Mouse (Mus musculus): ENCODE results near the gene Cdk2ap2. TPM values are rescaled to one million over a fixed set of nuclear protein-coding genes. Genes with fewer than 3 reads are reported as not detected.

The Cdk2ap2 gene
- total RNA-seq, 1 experiment: 39.6 TPM

DNA sequence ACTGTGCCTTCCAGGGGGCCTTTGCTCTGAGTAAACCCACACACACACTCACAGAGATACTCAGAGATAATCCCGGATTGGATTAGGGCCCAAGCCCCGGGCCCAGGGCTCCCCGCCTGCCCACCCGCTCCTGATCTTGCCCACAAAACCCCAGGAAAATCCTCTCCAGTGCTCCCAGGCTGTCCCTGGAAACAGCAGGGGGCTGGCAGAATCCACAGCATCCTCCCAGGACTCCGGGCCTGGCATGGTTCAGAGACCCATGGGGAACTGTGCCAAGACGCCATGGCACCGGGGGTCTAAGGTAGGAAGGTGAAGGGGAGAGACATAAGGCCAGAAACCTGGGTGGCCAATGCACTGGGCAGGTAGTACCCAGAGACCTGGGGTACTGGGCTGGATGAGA, 13.7 kb upstream of the Cdk2ap2 start:
- H3K4me3 ChIP-seq (ENCODE audit: insufficient read depth in 1 of 2, low read depth in 1 of 2, low read length in 2 of 2, poor library complexity in 1 of 2, severe bottlenecking in 1 of 2): peak overlapping the region in 1 of 2 experiments; percentile 38; a peak in 1 of 4 replicates
- TF ChIP-seq CHD2 (IDR thresholded peaks at IDR 0.05; ENCODE audit: low read depth, low read length) (no peak), MAFK (IDR thresholded peaks at IDR 0.05; ENCODE audit: insufficient read depth, low read depth, low read length) (no peak), HCFC1 (IDR thresholded peaks at IDR 0.05; ENCODE audit: borderline replicate concordance, insufficient read depth, low read length) (no peak), ZNF384 (IDR thresholded peaks at IDR 0.05; ENCODE audit: low read depth, low read length) (no peak), ZC3H11A (IDR thresholded peaks at IDR 0.05; ENCODE audit: borderline replicate concordance, low read depth, low read length) (no peak)
- in situ Hi-C loops (cut with MboI; ENCODE audit: low sequenced_read_pairs in 2 of 2, unreplicated experiment in 2 of 2): no loop called here
- no peak overlapping the region for H3K9ac ChIP-seq (ENCODE audit: insufficient read depth, low read depth, low read length, poor library complexity, severe bottlenecking)
- DNase-seq (ENCODE audit: low read depth, low spot score): no peak
- H3K9me3 ChIP-seq (ENCODE audit: control insufficient read depth, insufficient read depth, low read depth, low read length): no peaks in the 10 kb centered on the region
- peaks cover 0 to 10% of the 10 kb centered on the region in 2 experiments; a peak in 1 of 4 replicates for H3K4me1 ChIP-seq (ENCODE audit: control insufficient read depth in 2 of 2, insufficient read depth in 2 of 2, low read length in 2 of 2, poor library complexity in 1 of 2)
- H3K36me3 ChIP-seq (ENCODE audit: control insufficient read depth, insufficient read depth, low read length, poor library complexity, severe bottlenecking): no peaks in the 10 kb centered on the region
- H3K27ac ChIP-seq (ENCODE audit: insufficient read depth, low read depth, low read length, poor library complexity, severe bottlenecking): no peak overlapping the region

DNA sequence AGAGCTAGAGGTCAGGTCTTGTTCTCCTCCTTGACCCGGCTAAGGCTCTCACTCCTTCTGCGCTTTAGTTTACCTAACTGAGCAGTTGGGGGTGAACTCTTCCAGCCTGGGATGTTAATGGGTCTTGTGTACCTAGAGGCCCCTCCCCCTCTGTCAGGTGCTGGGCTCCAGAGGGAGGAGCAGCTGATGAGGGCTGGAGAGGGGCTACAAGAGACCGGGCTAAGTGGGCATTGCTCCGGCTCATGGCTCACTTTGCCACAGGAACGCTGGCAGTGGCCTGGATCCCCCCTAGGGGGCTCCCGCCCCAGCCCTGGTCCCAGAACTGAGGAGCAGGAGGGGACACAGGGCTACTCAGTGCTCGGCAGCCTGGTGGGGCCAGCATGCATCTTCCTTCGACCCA, 13.2 kb upstream of the Cdk2ap2 start:
- Histone ChIP-seq H3K36me3 (ENCODE audit: control insufficient read depth, insufficient read depth, low read length, poor library complexity, severe bottlenecking) (no peaks in the 10 kb centered on the region), H3K4me1 (ENCODE audit: control insufficient read depth in 2 of 2, insufficient read depth in 2 of 2, low read length in 2 of 2, poor library complexity in 1 of 2) (peaks cover 0 to 10% of the 10 kb centered on the region in 2 experiments; a peak in 1 of 4 replicates), H3K9ac (ENCODE audit: insufficient read depth, low read depth, low read length, poor library complexity, severe bottlenecking) (no peak overlapping the region), H3K9me3 (ENCODE audit: control insufficient read depth, insufficient read depth, low read depth, low read length) (no peaks in the 10 kb centered on the region), H3K27ac (ENCODE audit: insufficient read depth, low read depth, low read length, poor library complexity, severe bottlenecking) (no peak overlapping the region), H3K4me3 (ENCODE audit: insufficient read depth in 1 of 2, low read depth in 1 of 2, low read length in 2 of 2, poor library complexity in 1 of 2, severe bottlenecking in 1 of 2) (peak overlapping the region in 1 of 2 experiments; percentile 2; a peak in 1 of 4 replicates)
- DNase-seq (ENCODE audit: low read depth, low spot score): no peak
- in situ Hi-C loops (cut with MboI; ENCODE audit: low sequenced_read_pairs in 2 of 2, unreplicated experiment in 2 of 2): no loop called here
- TF ChIP-seq MAFK (IDR thresholded peaks at IDR 0.05; ENCODE audit: insufficient read depth, low read depth, low read length): no peak
- TF ChIP-seq ZC3H11A (IDR thresholded peaks at IDR 0.05; ENCODE audit: borderline replicate concordance, low read depth, low read length): no peak
- TF ChIP-seq ZNF384 (IDR thresholded peaks at IDR 0.05; ENCODE audit: low read depth, low read length): no peak
- no peak for TF ChIP-seq CHD2 (IDR thresholded peaks at IDR 0.05; ENCODE audit: low read depth, low read length)

DNA sequence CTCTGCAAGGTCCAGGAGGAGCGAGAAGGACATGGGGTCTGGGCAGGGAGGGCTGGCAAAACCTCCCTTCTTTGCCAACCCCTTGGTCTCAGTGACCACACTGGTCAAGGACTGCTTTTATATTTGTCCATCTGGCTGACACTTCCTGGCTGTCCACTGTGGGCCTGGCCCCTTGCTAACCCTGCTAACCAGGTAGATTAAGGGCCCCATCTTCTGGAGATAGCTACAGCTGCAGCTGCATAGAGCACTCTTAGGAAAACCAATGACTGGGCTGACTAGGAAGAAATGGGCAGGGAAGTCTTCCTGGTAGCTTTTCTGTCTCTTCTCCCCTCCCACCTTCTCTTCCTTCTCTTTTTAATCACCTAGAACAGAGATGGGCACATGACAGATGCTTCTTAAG, 12.0 kb upstream of the Cdk2ap2 start:
- H3K36me3 ChIP-seq (ENCODE audit: control insufficient read depth, insufficient read depth, low read length, poor library complexity, severe bottlenecking): no peaks in the 10 kb centered on the region
- no peak for DNase-seq (ENCODE audit: low read depth, low spot score)
- H3K9me3 ChIP-seq (ENCODE audit: control insufficient read depth, insufficient read depth, low read depth, low read length): no peaks in the 10 kb centered on the region
- H3K27ac ChIP-seq (ENCODE audit: insufficient read depth, low read depth, low read length, poor library complexity, severe bottlenecking): no peak overlapping the region
- TF ChIP-seq CHD2 (IDR thresholded peaks at IDR 0.05; ENCODE audit: low read depth, low read length): no peak
- TF ChIP-seq HCFC1 (IDR thresholded peaks at IDR 0.05; ENCODE audit: borderline replicate concordance, insufficient read depth, low read length): no peak
- TF ChIP-seq ZNF384 (IDR thresholded peaks at IDR 0.05; ENCODE audit: low read depth, low read length): no peak
- in situ Hi-C loops (cut with MboI; ENCODE audit: low sequenced_read_pairs in 2 of 2, unreplicated experiment in 2 of 2): no loop called here
- H3K9ac ChIP-seq (ENCODE audit: insufficient read depth, low read depth, low read length, poor library complexity, severe bottlenecking): no peak overlapping the region
- no peak overlapping the region for H3K4me3 ChIP-seq (ENCODE audit: insufficient read depth in 1 of 2, low read depth in 1 of 2, low read length in 2 of 2, poor library complexity in 1 of 2, severe bottlenecking in 1 of 2)
- H3K4me1 ChIP-seq (ENCODE audit: control insufficient read depth in 2 of 2, insufficient read depth in 2 of 2, low read length in 2 of 2, poor library complexity in 1 of 2): peaks cover 0 to 10% of the 10 kb centered on the region in 2 experiments; a peak in 1 of 4 replicates

DNA sequence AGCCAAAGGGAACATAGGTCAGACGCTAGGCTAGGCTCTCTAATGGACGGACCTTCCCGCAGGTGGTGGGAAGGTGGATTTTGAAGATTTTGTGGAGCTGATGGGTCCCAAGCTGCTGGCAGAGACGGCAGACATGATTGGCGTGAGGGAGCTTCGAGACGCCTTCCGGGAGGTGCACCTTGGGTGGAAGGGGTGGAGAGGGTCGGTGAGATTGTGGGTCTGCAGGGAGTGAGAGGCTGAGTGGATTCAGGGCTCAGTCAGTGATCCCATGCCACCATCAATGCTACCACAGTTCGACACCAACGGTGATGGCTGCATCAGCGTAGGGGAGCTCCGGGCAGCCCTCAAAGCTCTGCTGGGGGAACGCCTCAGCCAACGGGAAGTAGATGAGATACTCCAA, 10.8 kb upstream of the Cdk2ap2 start:
- Histone ChIP-seq H3K4me3 (ENCODE audit: insufficient read depth in 1 of 2, low read depth in 1 of 2, low read length in 2 of 2, poor library complexity in 1 of 2, severe bottlenecking in 1 of 2) (no peak overlapping the region), H3K9me3 (ENCODE audit: control insufficient read depth, insufficient read depth, low read depth, low read length) (no peaks in the 10 kb centered on the region), H3K36me3 (ENCODE audit: control insufficient read depth, insufficient read depth, low read length, poor library complexity, severe bottlenecking) (no peaks in the 10 kb centered on the region), H3K9ac (ENCODE audit: insufficient read depth, low read depth, low read length, poor library complexity, severe bottlenecking) (no peak overlapping the region), H3K4me1 (ENCODE audit: control insufficient read depth in 2 of 2, insufficient read depth in 2 of 2, low read length in 2 of 2, poor library complexity in 1 of 2) (peaks cover 0 to 10% of the 10 kb centered on the region in 2 experiments; a peak in 1 of 4 replicates), H3K27ac (ENCODE audit: insufficient read depth, low read depth, low read length, poor library complexity, severe bottlenecking) (no peak overlapping the region)
- no peak for DNase-seq (ENCODE audit: low read depth, low spot score)
- in situ Hi-C loops (cut with MboI; ENCODE audit: low sequenced_read_pairs in 2 of 2, unreplicated experiment in 2 of 2): no loop called here
- TF ChIP-seq HCFC1 (IDR thresholded peaks at IDR 0.05; ENCODE audit: borderline replicate concordance, insufficient read depth, low read length): no peak
- TF ChIP-seq ZC3H11A (IDR thresholded peaks at IDR 0.05; ENCODE audit: borderline replicate concordance, low read depth, low read length): no peak
- TF ChIP-seq MAFK (IDR thresholded peaks at IDR 0.05; ENCODE audit: insufficient read depth, low read depth, low read length): no peak
- no peak for TF ChIP-seq ZNF384 (IDR thresholded peaks at IDR 0.05; ENCODE audit: low read depth, low read length)
- no peak for TF ChIP-seq CHD2 (IDR thresholded peaks at IDR 0.05; ENCODE audit: low read depth, low read length)

DNA sequence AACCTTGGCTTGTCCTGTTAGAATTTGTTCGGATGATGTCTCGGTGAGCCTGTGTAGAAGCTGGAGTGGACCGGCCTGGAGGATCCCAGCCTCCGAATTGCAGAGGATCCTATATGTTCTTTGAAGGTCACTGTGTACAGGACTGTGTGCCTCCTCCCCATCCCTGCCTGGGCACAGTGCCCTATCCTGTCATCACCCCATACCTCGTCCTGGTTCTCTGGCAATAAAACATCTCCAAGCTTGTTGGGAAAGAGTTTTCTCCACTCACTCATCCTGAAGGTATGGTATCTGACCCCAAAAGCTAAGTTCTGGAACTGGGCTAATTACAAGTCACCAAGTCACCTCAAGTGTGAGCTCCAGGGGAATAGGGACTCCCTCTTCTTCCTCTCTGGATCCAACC, 9.9 kb upstream of the Cdk2ap2 start:
- H3K27ac ChIP-seq (ENCODE audit: insufficient read depth, low read depth, low read length, poor library complexity, severe bottlenecking): no peak overlapping the region
- peaks cover 0 to 10% of the 10 kb centered on the region in 2 experiments; a peak in 1 of 4 replicates for H3K4me1 ChIP-seq (ENCODE audit: control insufficient read depth in 2 of 2, insufficient read depth in 2 of 2, low read length in 2 of 2, poor library complexity in 1 of 2)
- TF ChIP-seq ZNF384 (IDR thresholded peaks at IDR 0.05; ENCODE audit: low read depth, low read length): no peak
- no peak for TF ChIP-seq HCFC1 (IDR thresholded peaks at IDR 0.05; ENCODE audit: borderline replicate concordance, insufficient read depth, low read length)
- no peak for TF ChIP-seq ZC3H11A (IDR thresholded peaks at IDR 0.05; ENCODE audit: borderline replicate concordance, low read depth, low read length)
- TF ChIP-seq CHD2 (IDR thresholded peaks at IDR 0.05; ENCODE audit: low read depth, low read length): no peak
- no peak for TF ChIP-seq MAFK (IDR thresholded peaks at IDR 0.05; ENCODE audit: insufficient read depth, low read depth, low read length)
- H3K9me3 ChIP-seq (ENCODE audit: control insufficient read depth, insufficient read depth, low read depth, low read length): no peaks in the 10 kb centered on the region
- no peaks in the 10 kb centered on the region for H3K36me3 ChIP-seq (ENCODE audit: control insufficient read depth, insufficient read depth, low read length, poor library complexity, severe bottlenecking)
- H3K9ac ChIP-seq (ENCODE audit: insufficient read depth, low read depth, low read length, poor library complexity, severe bottlenecking): no peak overlapping the region
- no peak overlapping the region for H3K4me3 ChIP-seq (ENCODE audit: insufficient read depth in 1 of 2, low read depth in 1 of 2, low read length in 2 of 2, poor library complexity in 1 of 2, severe bottlenecking in 1 of 2)
- DNase-seq (ENCODE audit: low read depth, low spot score): no peak
- in situ Hi-C loops (cut with MboI; ENCODE audit: low sequenced_read_pairs in 2 of 2, unreplicated experiment in 2 of 2): no loop called here

Data from ES-E14 (cell line).